Mouse (Mus musculus) hindlimb bud, embryonic 11.5 days (tissue): Measurements from ENCODE around the gene Gng7.
A peak's percentile ranks its signal among the peaks of the same experiment; 100 is the strongest.

Source experiments
- DNase-seq: peaks from one replicate; pipeline ENCODE4 v3.0.0-alpha.2; 2012; ENCODE audit warnings: low read depth, low spot score; ENCODE audit errors: extremely low spot score

Gene Gng7

DNA sequence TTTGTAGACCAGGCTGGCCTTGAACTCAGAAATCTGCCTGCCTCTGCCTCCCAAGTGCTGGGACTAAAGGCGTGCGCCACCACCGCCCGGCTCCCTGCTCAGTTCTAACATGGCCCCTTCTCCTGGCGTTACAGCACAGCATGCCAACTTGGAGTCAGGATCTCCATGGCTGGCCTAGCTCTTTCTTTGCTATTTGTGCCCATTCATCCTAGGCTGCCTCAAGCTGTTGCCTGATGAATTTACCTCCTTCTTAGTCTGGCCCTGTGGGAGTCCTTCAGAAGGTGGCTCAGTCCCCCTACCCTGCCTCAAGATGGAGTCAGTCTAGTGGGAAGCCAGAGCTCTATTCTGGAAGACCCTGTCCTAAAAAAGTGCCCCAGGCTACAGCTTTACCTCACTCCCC, 12.1 kb upstream of the Gng7 start:
- DNase-seq: no peak

DNA sequence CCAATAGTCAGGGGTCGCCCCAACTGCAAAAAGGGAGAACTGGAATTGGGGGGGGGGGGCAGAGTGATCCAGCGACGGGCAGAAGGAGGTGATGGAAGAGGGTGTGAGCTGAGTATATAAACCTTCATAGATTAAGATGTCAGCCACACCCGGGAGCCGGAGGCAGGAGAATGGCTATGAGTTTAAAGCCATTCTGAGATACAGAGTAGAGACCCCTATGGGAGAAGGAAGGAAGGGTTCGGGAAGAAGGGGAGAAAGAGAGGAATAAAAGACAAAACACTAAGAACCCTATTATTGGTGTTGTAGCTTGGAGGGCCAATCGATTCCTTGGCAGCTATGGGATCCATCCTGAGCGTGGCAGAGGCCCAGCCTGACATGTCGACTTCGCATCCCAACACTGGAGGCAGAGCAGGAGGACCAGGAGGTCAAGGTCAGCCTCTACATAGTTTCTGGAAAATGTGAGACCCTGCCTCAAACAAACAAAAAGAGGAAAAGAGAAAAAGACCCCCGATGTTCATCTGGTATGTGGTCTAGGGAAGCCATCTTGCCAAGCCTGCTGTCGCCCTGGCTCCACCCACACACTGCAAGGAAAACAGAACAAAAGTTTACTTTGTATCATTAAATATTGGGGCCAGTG, 11.0 kb upstream of the Gng7 start, which contains the start of gene Diras1:
Gene Diras1 (minus strand): TSS at position 24 of the 637 bp plus-strand sequence.
- DNase-seq: no peak

DNA sequence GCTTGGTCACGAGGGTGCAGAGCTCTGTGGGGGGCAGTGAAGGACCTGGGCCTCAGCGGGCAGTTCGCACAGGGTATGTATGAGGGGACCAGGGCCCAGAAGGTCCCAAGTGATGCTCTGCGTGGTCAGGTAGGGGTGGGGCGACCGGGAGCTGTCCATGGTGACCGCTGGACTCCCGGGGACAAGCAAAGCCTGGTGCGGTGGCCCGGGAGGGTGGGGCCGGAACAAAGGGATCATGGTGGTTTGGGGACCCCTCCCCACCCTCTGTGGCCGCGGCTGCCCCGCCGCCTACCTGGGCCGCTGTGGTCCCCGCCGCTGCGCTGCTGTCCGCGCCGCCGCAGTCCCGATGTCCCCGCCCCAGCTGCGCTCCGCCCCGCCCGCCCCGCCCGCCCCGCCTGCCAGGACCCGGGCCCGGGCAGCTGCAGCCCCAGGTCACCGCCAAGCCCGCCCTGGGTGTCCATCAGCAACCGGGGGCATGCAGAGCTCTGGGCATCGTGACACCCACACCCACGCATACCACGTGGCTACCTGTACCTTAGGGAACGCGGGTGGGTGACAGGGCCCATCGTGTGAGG, 10.4 kb upstream of the Gng7 start:
- DNase-seq: no peak

DNA sequence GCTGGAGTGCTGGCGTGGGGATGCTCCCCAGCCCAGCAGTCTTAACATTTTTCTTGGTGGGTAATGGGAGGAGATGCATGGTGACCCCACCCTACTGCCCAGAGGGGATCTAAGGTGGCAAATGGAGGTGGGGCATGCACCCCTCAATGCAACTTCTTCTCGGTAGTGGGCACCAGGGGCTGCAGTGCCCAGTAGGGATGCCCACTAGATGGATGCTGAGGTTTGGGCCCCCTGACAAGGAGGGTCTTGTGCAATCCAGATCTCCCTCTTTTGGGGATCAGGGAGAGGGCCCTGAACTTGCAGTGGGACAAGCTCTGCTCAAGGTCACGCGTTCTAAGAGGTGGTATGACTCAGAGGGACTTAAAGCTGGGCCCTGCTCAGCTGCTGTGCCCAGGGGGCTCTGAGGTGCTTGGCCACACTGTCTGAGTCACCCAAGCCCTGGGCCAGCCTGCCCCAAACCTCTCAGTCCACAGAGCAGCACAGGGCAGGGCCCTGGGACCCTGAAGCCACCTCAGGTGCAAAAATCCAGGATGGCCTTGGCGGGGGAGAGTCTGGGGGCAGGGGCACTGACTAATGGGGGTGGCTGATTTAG, 9.7 kb upstream of the Gng7 start:
- no peak for DNase-seq

DNA sequence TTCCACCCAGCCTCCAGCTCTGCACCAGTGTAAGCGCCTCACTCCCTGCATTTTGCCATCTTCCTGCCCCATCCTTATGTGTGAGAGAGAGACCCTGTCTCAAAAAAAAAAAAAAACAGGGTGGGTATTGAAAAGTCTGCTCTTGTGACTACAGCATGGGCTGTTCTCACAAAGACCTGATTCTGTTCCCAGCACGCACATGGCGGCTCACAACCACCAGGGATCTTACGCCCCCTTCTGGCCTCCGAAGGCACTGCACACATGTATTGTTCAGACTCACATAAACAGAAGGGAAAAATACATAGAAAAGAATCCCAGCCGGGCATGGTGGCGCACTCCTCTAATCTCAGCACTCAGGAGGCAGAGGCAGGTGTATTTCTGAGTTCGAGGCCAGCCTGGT, 8.0 kb upstream of the Gng7 start:
- DNase-seq: no peak

DNA sequence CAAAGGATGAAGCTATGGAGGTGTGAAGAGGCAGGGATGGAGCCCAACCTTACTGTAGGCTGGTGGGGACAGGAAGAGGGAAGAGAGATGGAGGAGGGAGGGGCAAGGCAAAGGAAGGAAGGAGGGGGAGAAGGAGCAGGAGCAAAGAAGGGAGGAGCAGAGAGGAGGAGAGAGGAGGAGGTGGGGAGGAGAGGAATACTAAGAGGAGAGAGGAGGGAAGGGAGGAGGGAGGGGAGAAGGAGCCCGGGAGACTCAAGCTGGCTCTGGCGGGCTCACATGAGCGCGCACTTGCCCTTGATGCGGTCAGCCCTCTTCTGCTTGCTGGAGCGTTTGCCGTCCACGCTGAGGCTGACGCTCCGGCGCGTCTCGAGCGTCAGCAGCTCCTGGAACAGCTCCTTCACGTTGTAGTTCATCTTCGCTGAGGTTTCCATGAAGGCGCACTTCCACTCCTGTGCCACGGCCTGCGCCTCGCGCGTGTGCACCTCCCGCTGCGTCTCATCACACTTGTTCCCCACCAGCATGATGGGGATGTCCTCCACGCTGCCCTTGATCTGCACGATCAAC, 6.9 kb upstream of the Gng7 start:
- no peak for DNase-seq

DNA sequence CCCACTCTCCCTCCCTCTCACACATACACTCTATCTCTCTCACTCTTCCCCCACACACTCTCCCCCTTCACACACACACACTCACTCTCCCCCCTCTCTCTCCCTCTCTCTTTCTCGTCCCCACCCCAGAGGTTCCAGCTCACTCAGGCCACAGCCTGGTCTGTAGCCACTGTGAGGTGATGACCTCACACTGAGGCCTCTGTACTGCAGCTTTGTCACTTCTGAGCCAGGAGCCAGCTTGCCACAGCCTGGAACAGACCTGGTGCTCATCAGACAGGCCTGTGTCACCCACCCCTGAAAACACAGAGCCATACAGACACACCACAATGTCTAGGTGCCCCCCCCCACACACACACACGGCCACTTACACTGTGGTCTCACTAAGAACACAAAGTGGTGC, 5.5 kb upstream of the Gng7 start:
- DNase-seq: no peak

DNA sequence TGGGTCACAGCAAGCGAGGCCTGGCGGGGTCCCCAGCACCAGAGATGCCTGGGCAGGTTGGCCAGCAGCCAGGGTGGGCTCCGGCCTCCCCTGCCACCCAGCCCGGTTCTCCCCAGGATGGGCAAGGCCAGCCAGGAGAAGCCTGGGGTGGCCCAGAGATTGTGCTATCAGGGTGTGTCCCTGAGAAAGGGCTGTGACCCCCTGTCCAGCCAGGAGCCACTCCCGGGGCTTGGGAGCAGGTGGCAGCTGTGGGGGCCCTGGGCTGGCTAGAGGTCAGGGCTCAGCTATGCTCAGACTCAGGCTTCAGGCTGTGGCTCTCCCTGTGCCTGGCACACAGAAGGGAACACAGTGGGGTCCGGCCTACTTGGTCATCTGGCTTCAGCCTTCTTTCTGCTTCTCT, 4.9 kb upstream of the Gng7 start:
- no peak for DNase-seq

DNA sequence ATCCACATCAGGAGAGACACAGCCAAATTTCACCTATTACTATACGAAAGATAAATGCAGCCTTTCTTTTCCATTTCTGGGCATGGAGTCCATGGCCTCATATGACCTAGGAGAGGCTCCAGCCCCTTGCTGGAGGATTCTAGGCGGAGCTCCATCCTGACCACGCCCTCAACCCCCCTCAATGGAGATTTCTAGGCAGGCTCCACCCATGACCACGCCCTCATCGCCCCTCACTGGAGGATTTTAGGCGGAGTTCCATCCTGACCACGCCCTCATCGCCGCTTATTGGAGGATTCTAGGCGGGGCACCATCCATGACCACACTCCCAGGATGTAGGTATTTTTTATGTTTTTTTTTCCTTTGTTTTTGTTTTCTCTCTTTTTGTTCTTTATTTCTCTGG, 3.6 kb upstream of the Gng7 start:
- no peak for DNase-seq

DNA sequence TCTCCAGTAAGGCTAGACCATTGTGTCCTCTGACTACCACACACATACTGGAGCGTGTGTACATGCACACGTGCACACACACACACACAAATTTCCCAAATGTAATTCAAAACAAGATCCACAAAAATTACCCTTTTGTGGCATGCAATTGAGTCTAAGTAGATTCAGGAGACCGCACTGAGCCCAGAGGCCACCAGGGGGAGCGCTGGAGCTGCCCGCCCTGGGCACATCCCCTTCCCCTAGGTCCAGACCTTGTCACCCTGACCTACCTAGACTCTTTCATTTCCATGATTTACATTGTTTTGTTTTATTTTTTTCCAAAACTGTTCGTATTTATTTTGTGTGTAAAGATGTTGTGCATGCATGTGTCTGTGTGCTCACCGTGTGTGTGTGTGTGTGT, 1.9 kb upstream of the Gng7 start:
- peak; percentile 20 for DNase-seq

DNA sequence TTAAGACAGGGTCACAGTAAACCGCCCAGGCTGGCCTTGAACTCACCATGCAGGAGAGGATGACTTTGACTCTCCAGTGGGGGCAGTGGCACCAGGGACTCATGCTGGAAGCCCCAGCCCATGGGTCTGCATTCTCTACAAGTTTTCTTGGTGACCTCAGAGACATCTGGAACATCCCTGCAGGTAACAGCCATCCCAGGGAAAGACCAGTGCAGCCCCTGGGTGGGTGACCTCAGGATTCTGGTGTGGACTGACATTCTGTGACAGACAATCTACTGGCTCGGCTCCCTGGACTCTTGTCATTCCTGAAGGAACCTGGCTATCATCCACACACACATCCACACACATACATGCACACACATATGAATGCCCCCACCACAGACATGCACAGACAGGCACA, 921 bp upstream of the Gng7 start:
- DNase-seq: no peak

DNA sequence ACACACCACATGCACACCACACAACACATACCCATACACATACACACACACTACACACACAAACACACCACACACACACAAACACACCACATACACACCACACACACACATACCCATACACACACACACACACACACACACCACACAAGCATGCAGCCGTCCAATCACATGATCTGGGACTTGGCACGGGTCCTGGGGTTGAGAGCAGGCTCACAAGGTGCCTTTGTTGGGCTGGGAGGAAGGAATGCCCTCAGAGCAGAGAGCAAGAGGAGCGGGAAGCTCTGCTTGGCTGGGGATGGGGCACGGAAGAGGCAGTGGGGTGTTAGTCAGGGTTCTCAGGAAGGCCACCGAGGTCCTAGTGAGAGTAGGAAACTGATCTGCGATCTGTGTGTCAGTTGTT, 3.9 kb downstream of the Gng7 start:
- DNase-seq: no peak

DNA sequence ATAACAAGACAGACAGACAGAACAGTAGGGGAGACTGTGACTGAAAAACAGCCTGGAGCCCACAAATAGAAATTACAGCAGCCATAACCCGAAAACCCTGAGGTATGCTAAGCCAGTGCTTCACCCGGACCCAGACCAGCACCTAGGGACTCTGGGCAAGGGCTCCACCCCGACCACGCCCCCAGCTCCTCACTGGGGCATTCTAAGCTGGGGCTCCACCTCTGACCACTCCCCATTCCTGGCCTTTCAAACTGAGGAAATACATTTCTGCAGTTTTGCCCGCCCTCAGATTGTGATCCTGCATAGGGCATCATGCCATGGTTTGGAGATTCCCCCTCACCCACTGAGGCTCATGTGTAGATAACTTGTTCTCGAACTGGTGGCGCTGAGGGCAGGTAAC, 7.5 kb downstream of the Gng7 start:
- no peak for DNase-seq

DNA sequence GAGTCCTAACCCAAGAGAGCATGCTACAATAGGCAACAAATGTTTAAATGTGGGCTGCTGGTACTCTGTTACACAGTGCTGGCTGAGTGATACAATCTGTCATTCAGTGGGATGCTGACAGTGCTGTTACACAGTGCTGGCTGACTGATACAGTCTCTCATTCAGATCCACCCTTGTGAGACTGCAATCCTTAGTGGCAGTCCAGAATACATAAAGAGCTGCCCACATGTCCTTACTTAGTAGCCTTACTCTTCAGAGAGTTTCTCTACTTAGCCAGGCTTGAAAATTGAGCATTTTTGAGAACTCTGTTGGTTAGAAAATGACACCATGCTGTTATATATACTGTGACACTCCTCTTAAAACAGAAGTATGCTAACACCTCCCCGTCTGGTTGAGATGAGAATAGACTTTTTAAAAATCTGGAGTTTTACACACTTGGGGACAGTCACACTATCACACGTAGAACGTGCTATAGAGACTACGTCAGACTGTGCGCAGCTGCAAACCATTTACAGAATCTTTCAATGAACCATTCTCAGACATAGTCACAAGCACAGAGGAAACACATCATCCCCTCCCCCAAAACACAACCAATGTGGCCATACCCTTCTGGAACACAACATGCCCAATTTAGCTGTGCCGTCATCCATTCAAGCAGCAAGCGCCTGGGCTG, 8.6 kb downstream of the Gng7 start:
- no peak for DNase-seq

DNA sequence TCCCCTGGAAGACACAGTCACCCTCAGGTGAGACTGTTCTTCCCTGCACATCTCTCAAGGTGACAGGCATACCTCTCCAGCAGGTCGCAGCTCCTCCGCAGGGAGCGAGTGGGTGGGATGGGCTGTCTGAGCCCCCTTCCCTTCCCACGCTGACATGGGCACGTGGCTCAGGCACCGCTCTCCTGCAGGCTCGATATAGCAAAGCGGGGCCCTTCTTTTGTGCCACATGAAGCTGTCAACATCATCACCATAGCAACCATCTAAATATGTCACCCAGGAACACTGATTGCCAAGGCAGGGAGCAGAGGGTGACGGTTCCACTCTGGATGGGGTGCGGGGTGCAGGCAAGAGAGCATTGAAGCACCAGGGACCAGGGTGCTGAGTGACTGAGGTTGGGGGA, 13.6 kb downstream of the Gng7 start:
- DNase-seq: no peak

DNA sequence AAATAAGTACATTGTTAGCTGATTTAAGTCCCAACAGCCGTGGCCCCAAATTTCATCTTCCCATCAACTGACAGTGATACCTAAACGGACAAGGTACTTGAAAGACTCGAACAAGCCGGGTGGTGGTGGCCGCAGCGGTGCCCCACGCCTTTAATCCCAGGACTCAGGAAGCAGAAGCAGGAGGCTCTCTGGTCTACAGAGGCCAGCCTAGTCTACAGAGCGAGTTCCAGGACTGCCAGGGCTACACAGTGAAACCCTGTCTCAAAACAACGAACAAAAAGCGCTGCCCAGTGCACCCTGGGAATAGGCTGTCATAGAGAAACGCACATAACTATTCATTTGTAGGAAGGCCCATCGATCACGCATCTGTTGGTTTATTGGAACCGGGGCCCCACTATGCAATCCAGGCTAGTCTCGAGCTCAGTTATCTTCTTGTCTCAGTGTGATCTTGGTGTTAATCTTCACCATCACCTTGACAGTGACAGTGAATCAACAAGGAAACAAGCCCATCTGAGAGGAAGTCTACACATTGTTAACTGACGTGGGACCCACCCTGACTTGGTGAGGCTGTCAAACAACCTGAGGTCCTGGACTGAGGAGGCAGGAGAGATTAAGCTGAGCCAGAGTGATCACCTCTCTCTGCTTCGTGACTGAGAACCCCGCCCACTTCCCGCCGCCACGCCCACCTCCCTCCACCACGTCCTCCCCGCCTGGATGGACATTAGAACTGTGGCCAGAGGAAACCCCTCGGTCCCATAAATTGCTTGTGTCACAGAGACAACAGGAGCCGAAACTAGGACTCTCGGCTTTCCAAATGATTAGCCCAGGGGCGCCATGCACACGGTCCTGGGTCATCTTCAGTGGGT, 14.3 kb downstream of the Gng7 start:
- no peak for DNase-seq

DNA sequence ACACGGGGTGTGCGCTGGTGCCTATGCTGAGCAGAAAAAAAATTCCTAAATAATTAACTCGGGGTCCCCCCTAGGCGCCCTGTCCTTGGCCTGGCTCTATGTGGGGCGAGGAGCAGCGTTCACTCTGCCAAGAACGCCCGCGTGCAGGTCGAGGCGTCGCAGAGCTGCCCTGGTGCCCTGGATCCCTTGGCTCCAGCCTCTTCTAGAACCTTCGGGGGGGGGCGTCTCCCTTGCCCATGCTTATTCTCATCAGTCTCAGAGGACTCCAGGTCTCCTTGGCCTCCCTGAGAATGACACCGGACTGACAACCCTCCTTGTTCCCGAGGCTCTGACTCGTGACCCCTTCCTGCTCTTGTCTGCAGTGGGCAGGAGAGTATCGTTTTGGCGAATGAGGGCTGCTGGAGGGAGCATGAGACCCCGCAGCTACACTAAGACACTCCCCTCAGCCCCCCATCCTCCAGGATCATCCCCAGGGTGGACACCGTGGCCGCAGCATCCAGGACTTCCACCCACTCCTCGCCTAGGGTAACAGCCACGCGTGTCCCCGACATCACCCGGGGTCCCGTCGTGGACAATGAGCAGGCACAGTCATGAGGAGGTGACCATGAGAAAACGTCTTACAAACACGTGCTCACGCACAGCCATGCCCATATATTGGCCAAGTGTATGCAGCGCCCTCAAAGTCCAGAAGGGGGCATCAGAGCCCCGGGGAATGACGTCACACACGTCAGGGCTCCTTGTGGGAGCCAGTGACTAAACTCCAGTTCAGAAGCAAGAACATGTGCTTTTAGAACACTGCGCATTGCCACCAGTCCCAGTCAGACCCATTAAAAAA, 15.2 kb downstream of the Gng7 start:
- DNase-seq: peak; percentile 85

DNA sequence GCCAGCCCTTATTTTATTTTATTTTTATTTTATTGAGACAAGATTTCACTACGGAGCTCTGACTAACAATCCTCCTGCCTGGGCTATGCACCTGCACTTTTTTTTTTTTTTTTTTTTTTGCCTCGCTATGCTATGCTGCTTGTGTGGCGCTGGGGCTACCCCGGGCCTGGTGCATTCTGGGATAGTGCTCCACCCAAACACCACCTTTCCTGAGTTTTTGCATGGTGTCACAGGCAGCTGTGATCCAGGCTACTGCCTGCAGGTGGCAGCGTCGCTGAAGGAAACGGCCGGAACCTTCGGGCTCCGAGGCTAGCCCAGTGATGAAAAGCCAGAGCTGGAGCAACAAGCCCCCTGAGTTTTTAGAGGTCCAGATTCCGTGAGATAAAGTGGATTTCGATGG, 16.0 kb downstream of the Gng7 start:
- DNase-seq: no peak

DNA sequence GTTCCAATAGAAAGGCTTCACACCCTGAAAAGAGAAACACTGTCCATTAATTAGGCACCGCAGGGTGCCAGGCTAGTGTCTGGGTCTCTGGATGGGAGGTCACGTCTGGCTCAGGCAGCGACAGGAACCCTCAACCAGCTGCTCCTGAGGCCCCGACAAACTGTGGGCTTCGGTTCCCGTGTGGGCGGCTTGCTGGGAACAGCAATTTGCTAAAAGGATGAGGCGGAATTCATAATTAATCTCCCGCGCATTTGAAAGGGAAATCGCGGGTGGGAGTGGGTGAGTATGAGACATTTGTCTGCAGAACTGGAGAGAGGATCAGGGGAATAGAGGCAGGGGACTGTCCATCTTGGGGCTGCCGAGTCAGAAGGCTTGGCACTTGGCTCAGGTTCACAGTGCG, 16.7 kb downstream of the Gng7 start:
- DNase-seq: no peak

DNA sequence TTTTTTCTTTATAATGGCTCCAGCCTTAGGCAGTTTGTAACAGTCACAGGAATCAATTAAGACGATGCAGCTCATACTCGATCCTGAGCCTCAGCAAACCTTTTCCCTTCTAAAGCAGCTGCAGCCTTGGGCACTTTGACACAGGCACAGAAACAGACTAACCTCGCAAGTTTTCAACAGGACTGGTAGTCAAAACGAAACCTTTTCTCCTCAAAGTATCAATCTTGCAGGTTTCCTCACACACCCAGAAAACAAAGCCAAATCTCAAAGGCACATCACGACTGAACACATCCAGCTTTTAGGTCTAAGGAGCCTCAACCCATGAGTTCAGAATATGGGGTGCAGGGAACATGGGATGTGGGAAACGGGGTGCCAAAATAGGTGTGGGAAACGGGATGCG, 17.4 kb downstream of the Gng7 start:
- DNase-seq: no peak
